Mouse (Mus musculus) fibroblast of lung, adult 2 months (primary cell): ENCODE results near the gene Zfp536.

Source experiments
- DNase-seq: peaks from one replicate; pipeline ENCODE4 v3.0.0-alpha.2; 2011; ENCODE audit warnings: low read depth

Gene Zfp536

DNA sequence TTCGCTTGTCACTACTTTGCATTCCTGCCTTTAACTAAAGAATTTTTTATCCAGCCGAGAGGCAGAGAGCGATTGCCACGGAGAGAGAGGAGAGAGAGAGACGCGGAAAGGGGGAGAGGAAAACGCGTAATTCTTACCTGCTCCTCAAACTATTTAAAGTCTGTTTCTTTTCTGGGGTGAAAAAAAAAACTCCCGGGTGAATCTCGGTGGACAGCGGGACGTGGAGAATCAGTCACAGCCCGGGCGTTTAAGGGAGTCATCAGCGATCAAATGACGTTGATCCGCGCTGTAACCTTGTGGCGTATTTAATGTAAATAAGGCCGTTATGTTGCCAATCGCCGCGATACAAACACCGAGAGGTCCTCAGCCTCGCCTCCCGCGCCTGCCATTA lies at the start of gene Zfp536:
Gene Zfp536, minus strand, starts transcription at position 330 of the 391 bp plus-strand sequence.
- no peak for DNase-seq

DNA sequence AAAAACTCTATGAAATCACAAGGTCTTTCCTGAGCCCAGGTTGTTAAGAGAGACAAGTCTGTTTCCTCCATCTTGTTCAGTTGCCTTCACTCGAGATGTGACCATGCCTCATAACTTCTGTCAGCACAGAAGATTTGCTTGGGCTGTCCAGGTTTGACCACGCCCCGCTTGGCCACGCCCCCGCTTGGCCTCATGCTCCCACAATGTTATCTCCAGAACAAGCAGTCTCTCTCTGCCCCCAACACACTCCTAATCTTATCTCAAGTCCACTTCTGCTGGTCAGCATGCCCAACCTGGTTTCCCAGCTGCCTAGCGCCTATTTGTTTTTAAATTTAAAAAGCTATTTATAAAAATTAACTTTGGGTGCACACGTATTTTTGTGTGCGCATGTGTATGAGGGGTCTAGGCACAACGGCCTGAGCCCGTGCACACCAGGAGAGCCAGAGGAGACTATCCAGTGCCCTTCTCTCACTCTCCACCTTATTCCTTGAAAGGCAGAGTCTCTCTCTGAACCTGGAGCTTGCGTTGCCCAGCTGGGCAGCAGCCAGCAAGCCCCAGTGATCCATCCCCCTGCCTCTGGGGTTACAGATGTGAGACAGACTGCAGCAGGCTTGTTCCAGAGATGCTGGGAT lies 47.3 kb upstream of the Zfp536 start:
- no peak for DNase-seq

DNA sequence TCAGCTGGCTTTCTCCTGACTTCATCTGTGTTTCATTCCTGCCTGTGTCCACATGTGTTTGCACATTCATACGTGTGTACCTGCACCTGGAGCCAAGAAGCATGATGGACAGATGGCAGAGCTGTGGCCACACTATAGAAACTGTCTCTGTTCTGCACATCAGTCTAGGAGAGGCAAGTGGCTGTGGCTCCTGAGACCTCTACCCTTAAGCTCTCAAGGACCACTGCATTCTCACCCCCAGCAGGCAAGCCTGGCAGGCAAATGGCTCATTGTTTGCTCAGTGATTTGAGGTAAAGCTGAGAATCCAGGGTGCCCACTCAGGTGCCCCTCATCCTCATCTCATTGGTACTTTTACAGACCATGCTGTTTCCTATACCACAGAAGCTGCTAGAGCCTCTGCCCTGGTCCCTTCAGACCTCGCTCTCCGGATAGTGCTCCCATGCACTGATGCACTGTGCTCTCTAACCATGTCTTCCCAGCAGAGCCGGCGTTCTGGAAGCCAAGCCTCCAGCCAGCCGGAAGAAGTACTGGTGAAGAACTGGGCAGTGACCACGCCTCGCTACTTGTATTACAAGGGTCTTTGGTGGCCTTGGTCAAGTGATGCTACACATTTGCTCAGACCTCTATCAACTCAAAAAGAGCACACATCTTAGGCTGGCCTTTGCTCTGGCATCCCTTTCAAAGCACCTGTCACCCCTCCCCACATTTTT lies 45.3 kb upstream of the Zfp536 start:
- no peak for DNase-seq

DNA sequence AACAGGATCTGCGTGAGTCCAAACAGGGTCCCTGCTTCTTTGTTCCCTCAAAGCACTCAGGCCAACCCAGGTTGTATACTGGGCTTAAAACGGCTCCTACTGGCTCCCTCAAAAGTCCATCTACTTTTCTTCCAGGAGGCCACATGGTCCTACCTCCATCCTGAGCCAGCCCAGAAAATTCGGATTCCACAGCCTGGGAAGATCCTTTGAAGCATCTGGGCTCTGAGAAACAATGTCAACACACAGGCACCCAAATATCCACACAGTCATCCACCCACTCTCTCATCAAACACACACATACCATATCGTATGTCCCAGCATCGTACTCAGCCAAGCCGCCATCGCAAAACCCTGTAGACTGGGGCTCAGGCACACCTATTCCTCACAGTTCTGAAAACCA lies 43.5 kb upstream of the Zfp536 start:
- no peak for DNase-seq

DNA sequence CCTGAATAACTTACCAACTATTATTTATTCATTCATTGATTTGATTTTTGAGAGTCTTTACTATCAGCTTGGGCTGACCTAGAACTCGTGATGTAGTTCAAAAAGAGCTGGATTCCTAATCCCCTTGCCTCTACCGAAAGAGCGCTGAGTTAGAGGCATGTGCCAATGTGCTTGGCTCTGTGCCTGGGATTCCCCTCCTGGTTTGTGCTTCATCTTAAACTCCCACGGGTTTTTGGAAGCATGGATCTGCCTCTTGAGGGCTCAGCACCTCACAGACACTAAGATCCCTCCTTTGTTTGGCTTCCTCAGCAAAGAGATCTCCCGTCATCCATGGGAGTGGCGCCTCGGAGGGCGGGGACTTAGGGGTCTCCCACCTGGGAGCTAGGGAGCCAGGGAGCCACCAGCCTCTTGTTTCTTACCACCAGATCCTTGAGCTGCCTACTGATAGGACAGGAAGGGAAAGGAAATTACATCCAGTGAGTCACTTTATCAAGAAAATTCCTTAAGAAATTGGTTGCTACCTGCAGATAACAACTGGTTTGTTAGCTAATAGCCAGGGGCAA lies 41.5 kb upstream of the Zfp536 start:
- DNase-seq = no peak

DNA sequence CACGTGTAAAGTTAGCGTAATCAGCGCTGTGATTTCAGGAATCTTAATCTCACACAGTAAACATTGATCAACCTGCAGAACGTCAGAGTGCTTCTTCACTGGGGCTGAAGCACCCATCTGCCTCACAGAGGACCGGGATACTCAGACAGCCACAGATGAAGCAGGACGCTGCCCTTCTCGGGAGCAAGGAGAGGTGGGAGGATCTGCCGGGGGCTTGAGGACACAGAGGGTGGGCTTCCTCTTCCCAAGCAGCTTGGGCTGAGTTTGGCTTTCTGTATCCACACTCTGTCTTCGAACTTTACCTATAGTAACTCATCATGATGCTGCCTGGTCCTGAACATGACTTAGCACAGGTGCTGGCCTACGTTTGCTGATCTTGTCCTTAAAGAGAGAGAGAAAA lies 40.2 kb upstream of the Zfp536 start:
- no peak for DNase-seq

DNA sequence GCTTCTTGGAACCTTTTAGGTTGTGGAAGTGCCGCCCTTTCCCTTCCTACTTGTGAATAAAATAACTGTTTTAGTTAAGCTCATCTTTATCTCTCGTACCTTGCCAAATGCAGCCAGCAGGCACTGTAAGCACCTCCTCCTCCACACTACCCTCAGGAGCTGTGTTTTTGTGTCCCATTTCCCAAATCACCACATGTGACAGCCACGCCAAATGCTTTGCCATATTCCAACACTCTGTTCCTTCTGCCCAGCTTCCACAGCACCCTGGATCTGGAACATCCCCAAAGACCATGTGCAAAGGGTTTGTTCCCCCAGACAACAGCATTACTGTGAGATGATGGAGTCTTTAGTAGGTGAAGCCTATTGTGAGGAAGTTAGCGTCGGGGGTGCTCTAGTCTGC lies 36.5 kb upstream of the Zfp536 start:
- DNase-seq = no peak

DNA sequence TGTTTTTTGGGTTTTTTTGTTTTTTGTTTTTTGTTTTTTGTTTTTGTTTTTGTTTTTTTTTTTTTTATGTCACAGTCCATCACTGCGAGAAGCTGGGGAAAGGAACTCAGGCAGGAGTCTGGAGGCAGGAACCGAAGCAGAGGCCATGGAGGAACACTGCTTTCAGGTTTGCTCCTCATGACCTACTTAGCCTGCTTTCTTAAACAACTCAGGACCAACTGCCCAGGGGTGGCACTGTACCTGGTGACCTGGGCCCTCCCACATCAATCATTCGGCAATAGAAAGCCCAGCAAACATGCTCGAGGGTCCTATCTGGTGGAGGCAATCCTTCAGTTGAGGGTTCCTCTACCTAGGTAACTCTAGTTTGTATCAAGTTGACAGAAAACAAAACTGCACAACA lies 35.6 kb upstream of the Zfp536 start:
- no peak for DNase-seq

DNA sequence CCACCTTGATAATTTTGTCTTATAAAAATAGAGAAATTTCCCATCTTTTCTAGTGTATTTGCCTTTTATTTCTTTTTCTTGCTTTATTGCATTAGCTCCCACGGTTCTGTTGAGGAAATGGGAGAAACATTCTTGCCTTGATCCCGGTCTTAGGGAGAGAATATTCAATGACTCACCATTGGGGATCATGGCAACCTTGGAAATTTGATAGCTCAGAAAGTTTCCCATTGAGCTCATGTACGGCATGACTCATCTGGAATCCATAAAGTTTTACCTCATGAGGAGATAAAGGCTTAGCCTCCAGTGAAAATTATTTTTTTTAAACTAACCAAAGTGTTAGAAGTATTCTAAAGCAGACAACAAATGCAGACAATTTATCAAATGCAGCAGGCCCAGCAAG lies 27.7 kb upstream of the Zfp536 start:
- DNase-seq = no peak

DNA sequence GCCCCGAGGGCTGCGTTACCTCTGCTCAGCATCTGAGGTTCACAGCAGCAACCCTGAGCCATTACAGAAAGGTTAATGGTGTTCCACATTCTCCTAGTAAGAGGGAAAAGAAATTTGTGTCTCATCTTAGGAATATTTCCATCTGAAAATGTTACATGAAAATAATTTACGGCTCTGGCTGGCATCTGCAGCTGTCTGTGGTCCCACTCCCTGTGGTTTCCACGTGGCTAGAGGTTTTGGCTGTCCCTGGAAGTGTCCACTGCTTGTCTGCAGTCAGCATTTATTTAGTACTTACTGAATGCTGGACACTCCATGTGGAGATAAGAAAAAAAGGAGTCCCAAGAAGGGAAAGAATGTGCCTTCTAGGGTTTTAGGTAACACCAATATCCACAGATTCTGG lies 15.3 kb upstream of the Zfp536 start:
- no peak for DNase-seq

DNA sequence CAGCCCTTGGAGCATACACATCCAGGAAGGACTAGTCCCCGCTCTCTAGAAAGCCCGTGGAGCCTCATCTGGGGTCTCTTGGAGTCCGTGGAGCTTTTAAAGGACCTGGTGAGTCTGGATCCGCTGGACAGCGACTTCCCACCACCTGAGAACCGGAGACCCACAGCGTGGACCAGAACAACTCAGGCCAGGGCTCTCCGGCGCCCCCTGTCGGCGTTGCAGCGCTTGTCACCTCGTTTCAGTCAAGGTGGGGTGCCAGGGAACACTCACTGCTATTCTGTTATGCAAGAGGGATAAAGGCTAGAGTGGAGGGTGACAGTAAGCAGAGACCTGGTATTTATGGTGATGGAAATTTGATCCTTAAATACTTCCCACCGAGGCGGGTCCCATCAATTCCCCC lies 2.1 kb upstream of the Zfp536 start:
- no peak for DNase-seq

DNA sequence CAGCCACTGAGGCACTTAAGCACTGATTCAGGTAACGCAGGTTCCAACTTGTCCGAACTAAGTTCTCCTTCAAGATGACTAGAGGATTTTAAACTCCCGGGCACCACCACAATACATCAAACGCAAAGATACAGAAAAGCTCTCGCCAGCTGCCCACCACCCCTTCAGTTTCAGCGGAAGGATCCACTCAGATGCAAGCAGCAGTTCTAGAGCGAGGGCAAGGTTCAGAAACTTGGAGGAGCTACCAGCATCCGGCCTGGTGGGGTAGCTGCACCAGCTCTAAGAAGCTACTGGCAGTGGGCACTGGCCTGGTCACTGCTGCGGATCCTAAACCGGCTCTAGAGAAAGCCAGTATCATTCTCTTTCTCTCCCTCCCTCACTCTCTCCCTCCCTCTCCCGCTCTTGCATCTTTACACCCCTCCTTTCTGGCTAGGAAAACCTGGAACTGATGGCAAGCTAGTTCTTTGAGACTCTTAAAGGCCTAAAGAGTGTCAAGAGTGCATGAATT lies 1.1 kb upstream of the Zfp536 start:
- no peak for DNase-seq

DNA sequence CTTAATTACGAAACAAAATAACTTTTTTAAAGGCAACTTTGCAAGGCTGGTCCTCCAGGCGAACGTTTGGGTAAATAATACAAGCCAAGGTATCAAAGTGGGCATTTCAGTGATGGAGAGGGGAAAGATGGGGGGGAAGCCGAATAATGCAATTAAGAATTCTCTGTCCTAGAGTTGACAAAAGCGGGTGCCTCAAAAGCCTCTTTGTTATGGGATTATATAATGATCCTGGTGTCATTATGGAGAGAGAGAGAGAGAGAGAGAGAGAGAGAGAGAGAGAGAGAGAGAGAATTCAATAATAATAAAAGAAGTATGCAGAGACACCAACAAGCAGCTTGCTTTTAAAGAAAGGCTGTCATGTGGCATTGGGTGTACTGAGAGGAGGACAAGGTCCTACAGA lies 465 bp upstream of the Zfp536 start:
- DNase-seq = no peak

DNA sequence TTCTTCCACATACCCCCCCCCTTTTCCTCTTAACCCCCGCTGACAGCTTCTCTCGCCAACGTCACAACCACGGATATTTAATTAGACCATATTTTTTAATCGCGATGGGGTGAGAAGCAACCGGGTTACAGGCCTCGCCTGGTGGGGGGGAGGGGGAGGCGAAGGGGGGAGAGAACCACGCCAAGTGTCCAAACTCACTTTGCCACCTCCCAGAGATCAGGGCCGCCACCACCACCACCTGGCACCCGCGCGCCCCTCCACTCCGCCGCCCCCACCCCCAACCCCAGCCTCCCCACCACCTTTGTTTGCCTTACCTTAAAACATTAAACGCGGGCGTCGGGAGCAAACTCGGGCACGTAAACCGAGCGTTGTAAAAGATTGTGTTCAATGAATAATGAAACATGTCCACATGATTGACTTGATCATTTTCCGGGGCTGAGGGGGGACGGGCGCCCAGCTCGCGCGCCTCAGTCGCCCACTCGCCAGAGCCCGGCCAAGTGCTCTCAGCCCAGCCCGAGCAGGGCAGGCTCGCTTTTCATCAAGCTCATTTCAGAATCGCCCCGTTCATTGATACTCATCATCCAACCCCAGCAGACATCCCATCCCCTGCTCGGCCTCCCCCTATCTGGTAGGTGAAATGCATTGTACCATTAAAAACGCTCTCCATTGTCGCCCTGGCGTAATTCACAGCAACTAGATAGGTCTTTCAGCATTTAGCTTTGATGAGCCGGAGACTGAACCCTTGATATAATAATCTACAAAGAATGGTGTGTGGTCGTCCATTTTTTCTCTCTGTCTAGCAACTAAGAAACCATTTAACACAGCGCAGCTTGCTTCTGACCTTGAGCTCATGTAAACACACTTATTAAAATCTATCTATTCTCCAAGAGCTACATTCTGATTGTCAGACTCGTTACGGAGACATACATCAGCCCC lies 797 bp downstream of the Zfp536 start:
- DNase-seq = no peak

DNA sequence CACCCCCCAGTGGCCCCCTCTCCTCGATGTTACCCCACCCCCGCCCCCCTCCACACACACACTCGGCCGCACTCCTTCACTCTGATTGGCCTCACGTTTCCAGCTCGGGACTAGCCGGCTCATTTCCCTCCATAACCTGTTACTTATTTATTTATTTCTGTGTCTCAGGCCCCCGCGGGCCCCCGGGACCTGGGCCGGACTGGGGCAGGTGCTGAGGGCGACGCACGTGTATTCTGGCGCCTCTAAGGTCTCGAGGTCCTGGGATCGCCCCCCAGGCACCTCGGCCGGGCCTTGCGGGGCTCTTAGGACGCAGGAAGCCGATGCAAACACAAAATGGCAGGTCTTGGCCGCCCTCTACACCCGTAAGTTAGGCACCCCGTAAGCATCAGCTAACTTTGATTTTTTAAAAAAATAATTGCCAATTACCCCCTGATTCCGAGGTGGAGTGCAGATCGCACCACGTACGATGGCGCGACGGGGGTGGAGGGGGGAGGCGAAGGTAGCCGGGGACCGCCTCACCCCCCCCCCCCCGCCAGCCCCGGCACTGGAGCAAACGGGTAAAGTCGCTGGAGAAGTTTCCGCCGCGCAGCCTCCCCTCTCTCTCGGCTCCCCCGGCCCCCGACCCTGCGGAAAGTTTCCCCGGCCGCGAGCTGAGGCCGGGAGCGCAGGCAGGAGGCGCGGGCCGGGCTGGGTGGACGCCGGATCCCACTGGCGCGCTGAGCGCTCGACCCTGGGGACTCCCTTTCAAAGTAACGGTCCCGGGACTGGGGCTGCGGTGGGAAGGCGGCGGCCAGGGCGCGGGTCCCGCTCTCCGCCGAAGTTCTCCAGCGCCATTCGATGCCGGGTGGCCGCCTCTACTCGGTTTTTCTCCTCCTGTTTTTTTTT lies 1.7 kb downstream of the Zfp536 start:
- no peak for DNase-seq

DNA sequence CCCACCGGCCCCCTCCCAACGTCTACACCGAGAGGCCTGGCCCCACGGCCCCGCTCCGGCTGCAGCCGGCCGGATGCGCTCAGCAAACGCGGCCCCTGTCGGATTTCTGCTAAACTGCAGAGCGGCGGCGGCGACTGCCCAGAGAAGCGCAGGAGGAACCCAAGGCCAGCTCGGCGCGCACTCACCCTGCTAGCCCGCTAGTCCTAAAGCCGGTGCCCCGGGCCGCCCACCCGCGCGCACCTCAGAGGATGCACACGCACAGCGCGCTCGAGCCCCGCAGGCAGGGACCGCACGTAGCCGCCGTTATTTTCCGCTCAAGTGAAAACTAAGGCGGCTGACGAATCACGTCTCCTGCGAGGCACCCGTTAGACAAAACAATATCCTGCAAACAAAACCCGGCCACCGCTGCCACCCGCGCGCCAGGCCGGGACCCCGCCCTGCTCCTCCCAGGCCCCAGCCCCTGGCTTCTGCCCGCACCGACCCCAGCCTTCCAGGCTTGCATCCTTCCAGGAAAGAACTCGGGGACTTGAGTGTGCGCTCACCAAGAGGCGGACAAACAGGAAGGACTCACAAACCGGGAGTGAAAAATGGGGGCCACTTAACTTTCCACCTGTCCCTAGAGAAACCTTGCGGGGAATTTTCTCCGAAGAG lies 2.9 kb downstream of the Zfp536 start:
- no peak for DNase-seq

DNA sequence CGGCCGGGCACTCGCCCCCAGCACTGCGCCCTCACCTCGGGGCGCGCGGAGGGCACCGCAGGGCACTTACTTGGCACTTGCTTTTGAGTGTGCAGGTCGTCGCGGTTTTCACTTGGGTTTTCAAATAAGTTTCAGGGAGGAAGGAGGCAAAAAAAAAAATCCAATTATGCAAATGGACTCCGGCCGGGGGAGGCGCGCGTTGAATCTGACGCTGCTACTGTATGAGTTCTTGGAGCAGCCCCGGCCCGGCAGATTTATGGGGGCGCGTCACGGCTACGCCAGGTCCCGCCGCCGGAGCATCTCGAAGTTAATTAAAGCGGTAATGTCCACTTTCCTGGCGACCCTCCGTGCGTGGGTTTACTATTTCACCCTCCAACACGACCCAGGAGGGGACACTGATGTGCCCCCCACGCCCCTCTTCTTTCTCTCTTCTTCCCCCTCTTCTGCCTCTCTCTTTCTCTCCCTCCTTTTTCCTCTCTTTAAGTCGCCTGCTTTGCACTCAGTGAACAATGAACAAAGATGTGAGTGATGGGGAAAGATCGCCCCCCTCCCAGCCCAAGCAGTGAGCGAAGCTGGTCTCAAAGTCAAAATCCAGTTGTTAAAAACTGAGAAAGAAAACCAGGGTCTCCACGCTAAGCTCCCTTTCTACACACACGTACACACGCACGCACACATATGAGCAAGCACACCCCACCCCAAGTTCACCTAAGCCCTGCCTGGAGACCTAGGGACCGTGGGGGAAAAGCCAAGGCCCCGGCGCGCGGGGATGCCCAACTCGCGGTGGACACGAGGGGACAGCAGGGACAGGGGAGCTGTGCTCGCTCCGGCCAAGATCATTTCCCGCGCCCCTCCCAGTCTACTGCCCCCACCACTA lies 3.7 kb downstream of the Zfp536 start:
- no peak for DNase-seq

DNA sequence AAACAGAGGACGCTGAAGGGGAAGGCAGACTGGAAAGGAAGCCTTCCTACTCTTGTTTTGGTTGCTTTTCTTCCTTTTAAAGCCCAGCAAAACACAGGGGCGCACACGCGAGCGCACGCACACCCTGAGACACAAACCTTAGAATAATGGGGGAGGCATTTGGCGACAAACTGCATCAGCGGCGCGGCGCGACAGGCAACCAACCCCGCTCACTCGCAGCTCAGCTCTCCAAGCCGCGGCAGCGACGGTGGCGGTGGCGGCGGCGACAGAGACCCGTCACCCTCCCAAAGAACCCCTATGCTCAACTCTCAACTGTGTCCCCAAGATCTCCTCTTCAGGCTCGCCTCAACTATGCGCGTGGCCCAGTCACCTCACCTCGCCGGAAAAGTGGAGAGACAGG lies 4.4 kb downstream of the Zfp536 start:
- DNase-seq = no peak

DNA sequence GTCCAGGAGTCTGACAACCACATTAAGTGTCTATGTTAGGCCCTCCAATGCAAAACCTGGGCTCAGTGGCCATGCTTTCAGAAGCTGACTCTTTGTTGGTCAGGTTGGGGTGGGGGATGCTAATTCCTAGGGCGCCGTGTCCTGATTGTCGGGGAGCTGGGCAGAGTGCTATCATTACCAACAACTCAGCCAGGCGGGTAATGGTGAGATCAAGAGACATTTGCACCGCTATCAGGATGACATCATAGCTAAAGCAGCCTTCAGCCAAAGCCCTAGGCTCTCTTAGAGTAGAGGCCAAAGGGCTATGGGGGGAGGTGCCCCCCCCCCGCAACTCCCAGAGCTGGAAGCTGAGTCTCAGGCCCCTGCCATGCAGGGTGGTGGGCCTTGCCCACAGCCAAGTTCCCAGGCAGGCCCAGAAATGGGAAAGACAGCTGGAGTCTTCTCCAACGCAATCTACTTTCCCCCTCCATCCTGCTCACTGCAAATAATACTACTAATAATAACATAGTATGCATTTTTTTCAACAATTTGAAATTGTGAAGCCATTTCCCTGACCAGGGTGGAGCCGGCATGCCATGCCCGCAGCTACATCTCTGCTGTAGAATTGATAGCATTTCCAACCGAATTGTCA lies 5.0 kb downstream of the Zfp536 start:
- no peak for DNase-seq
